Mouse (Mus musculus): ENCODE measurements around the gene Cmbl.

The Cmbl gene

DNA sequence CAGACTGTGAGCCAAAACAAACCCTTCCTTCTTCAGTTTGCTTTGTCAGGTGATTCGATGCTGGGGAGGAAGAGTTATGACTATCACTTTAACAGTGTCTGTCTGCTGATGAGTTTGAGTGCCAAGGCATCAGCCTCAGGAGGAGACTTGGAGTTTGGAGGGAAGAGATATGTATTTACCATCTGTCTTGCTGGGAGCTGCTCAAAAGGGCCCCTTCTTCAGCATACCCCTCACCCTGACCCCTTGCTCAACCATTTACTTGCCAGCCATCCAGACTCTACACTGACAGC lies 24.7 kb upstream of the Cmbl start:
- DNase-seq (ENCODE audit: extremely low spot score, low spot score), result no peak

GRCm38 (mm10) chr15:31542013-31542958 lies 22.9 kb upstream of the Cmbl start:
- DNase-seq (ENCODE audit: extremely low spot score, low spot score), result peak; percentile 49

GRCm38 (mm10) chr15:31543246-31543645 lies 21.9 kb upstream of the Cmbl start:
- no peak for DNase-seq (ENCODE audit: extremely low spot score, low spot score)

DNA sequence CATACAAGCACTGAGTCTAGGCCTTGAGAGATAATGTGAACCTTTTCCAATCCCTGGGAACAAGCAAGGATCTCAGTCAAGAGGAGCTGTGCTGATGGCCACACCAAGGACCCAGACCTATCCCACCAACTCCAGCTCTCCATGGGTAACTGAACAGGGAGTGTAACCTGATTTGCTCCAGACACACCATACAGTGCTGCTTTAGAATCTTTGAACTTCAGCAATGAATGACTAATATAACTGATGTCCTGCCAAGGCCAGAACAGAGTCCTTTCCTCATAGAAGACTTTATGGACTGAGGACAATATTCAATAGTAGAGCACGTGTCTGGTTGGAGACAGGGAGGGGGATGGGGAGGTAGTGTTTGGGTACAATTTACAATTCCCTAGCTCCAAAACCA lies 20.1 kb upstream of the Cmbl start:
- no peak for DNase-seq (ENCODE audit: extremely low spot score, low spot score)

- DNase-seq (ENCODE audit: extremely low spot score, low spot score), result no peak
These were observed 18.9 kb upstream of the Cmbl start for GRCm38 (mm10) chr15:31546291-31546690.

DNA sequence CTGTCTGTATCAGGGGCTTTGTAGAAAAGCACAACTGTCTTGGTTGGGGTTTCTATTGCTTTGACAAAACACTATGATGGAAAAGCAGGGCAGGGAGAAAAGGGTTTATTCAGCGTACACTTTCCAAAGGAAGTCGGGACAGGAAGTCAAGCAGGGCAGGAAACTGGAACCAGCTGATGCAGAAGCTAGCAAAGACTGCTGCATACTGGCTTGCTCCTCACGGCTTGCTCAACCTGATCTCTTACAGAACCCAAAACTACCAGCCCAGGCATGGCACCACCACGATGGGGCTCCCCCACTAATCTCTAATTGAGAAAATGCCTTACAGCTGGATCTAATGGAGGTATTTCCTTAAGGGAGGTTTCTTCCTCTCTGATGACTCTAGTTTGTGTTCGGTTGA lies 17.8 kb upstream of the Cmbl start:
- no peak for DNase-seq (ENCODE audit: extremely low spot score, low spot score)

GRCm38 (mm10) chr15:31550381-31550780 lies 14.8 kb upstream of the Cmbl start:
- no peak for DNase-seq (ENCODE audit: extremely low spot score, low spot score)

- DNase-seq (ENCODE audit: extremely low spot score, low spot score), result no peak
These were observed 10.3 kb upstream of the Cmbl start for GRCm38 (mm10) chr15:31554855-31555254.

DNA sequence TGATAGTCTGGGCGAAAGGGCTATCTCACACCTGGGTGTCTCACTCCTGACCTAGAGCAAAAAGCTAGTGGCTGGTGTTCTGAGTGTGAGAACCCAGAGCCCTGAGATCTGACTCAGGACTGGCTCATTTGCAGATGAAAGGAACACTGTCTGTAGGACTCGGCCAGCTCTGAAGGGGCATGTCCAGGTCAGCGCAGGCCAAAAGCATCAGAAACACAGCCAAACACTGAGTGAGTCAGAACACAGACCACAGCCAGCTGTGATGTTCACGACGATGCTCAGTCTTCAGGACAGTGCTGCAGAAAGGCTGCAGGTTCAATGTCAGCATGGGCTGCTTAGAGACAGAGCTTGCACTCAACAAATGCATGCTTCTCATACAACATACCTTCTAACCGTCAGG lies 3.8 kb upstream of the Cmbl start:
- DNase-seq (ENCODE audit: extremely low spot score, low spot score), result no peak

GRCm38 (mm10) chr15:31561976-31562375 lies 3.2 kb upstream of the Cmbl start:
- DNase-seq (ENCODE audit: extremely low spot score, low spot score), result no peak

DNA sequence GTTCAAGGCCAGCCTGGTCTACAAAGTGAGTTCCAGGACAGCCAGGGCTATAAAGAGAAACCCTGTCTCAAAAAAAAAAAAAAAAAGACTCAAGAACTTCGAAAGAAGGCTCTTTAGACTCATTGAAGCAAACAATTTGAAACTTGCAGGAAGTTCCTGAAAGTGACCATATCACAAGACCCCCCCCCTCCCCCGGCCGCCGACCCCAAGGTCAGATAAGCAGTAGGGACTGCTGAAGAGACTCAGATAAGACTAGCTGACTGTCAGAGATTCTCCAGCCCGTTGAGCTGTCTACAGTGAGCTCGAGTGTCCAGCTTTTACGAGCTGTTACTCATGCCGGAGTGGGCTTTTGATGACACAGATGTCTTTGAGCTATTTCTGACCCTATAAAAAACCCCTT lies 2.3 kb upstream of the Cmbl start:
- DNase-seq (ENCODE audit: extremely low spot score, low spot score), result no peak

DNA sequence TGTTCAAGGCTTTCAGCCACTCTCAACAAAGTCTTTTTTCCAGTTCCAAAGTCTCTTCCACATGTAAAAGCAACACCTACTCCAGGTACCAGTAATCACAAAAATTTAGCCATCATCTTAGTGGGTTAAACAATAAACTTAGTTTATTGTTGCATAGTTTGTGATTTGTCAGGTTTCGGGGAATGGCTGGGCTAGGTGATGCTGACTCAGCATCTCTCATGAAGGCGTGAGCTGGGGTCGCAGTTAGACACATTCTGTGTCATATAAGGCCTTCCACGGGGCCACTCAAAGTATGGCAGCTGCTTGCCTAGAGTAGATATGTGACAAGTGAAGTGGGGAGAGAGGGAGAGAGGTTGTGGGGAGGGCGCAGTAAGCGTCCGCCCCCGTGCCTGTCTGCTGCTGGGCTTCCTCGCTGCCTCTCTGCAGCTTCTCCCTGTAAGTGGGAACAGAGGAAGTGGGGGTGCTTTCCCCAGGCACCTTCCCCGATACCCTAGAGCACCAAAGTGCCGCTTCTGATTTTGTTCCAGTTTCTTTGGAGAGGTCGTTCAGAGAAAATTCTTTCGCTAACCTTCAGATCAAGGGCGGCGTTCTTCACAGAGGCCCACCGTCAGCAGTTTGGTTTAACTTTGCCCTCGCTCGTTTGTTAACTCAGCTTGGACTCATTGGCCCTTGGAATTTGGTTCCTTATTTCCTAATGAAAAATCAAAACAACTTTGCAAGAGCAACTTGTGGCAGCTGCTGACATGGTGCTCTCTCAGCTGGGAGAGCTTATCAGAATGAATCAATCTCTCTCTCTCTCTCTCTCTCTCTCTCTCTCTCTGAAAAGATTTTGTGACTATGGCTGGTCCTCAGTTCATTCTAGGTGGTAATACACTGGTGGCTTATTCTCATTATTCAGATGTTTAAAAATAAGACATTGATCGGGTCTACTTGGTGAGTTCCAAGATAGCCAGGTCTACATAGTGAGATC lies 1.3 kb upstream of the Cmbl start:
- no peak for DNase-seq (ENCODE audit: extremely low spot score, low spot score)

GRCm38 (mm10) chr15:31565786-31566185 lies 597 bp downstream of the Cmbl start:
- no peak for DNase-seq (ENCODE audit: extremely low spot score, low spot score)

DNA sequence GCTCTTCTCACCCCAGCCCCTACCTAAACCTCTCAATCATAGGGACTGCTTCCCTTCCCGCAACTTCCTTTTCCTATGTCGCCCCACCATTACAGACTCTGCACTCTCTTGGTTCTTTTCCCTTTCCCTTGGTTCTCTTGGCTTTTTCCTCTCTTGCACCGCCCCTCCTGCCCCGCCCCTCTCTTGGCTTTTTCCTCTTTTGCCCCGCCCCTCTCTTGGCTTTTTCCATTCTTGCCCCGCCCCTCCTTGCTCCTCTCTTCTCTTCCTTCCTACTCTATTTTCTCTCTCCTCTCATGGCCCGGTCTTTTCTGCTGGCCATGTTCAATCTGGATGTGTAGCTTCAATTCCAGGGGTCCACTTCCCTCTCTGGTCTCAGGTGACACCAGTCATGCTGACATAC lies 2.2 kb downstream of the Cmbl start:
- no peak for DNase-seq (ENCODE audit: extremely low spot score, low spot score)

DNA sequence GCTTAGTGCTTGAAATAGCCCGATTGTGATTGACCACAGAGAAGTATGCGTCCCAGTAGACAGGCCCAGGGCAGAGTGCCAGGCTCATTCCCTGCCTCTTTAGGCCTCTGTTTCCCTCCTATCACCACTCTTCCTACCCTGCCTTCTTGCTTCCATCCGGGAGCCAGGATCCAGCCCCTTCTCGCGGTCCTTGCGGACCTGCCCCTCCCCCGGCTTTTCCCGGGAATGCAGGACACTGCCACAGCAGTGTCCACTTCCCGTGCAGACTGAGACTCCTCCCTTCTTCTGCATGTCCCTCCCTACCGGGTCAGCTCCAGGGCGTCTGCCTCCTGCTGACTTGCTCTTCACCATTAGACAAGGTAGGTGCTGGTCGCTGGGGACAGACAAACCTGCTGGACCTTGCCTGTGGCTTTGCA lies 3.4 kb downstream of the Cmbl start:
- DNase-seq (ENCODE audit: extremely low spot score, low spot score), result peak; percentile 36

DNA sequence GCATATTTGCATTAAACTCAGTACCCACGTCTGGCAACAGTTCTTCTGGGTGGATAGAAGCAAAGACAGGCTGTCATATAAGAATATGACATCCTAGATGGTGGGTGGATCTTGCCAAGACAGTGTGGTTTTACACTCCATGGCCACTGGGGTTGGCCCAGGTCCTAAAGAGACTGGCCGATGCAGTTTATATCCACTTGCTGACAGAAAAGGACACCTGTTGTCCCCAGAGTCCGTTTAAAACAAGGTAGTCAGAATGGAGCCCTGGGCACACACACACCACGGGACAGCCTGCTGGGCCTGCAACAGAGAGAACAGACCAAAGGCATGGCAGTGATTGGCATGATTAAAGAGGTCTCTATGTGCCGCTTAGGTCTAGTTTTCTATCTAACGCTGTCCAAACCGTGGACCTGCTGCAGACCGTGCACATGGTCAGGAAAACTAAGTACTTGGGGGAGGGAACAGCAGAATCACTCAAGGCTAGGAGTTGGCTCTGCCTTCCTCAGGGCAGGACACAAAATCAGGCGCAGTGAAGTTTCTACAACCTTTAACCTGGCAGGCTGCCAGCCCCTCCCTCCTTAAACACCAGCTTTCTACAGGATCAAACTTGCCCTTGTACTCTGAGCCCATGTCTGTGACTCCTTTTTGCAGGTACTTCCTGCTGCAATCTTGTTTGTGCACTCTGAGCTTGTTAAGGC lies 4.3 kb downstream of the Cmbl start:
- no peak for DNase-seq (ENCODE audit: extremely low spot score, low spot score)

GRCm38 (mm10) chr15:31570959-31571358 lies 5.8 kb downstream of the Cmbl start:
- DNase-seq (ENCODE audit: extremely low spot score, low spot score), result no peak

DNA sequence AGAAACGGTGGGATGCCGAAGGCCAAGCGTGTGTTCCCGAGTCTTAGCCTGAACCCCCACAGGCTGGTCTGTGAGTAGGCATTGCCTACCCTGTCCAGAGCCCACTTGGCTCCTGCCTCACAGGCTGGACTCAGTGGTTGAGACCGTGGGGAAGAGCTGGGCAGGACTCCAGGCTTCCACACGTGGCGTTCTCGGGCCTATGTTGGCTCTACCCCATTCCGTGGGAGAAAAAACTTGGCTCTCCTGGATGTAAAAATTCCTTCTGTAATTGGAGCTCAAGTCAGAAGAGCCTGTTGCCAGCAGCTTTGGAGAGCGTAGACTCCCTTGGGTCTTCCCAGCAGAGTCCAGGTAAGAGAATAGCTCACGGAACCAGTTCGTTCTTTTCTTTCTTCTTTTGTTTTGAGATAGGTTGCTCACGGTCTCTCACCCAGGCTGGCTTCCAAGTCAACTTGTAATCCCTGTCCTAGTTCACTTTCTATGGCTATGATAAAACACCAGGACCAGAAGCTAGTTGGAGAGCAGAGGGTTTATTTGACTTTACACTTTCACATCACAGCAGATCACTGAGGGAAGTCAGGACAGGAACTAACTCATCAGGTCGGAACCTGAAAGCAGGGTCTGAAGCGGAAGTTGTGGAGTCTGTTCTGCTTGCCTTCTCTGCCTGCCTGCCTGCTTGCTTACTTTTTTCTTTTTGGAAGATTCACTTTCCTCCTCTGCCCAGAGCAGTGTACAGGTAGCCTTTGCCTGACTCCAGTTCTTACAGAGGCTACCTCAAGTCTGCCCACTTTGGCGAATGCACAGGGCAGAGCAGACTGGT lies 6.9 kb downstream of the Cmbl start:
- no peak for DNase-seq (ENCODE audit: extremely low spot score, low spot score)

GRCm38 (mm10) chr15:31573287-31573686 lies 8.1 kb downstream of the Cmbl start:
- no peak for DNase-seq (ENCODE audit: extremely low spot score, low spot score)

- DNase-seq (ENCODE audit: extremely low spot score, low spot score), result no peak
These were observed 8.5 kb downstream of the Cmbl start for GRCm38 (mm10) chr15:31573692-31574091.

DNA sequence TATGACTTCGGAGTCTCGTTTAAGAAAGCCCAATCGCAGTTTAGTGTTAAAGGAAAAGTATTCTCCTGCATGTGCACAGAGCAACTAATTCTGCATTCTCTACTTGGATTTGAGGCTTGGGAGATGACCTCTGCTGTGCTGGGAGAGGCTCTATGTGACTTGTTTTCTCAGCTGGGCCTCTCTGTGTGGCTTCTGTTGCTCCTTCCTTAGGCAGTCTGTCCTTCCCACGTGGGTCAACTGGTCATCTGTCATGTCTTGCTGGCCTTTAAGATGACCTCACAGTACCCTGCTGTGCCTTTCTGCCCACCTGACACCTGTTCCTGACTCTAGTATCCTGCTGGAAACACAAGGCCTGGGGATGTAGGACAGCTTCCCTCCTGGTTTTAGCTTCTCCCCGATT lies 10.9 kb downstream of the Cmbl start:
- peak; percentile 33 for DNase-seq (ENCODE audit: extremely low spot score, low spot score)
